ENCODE assay signal across 8 mouse cellular contexts in the genomic region with DNA sequence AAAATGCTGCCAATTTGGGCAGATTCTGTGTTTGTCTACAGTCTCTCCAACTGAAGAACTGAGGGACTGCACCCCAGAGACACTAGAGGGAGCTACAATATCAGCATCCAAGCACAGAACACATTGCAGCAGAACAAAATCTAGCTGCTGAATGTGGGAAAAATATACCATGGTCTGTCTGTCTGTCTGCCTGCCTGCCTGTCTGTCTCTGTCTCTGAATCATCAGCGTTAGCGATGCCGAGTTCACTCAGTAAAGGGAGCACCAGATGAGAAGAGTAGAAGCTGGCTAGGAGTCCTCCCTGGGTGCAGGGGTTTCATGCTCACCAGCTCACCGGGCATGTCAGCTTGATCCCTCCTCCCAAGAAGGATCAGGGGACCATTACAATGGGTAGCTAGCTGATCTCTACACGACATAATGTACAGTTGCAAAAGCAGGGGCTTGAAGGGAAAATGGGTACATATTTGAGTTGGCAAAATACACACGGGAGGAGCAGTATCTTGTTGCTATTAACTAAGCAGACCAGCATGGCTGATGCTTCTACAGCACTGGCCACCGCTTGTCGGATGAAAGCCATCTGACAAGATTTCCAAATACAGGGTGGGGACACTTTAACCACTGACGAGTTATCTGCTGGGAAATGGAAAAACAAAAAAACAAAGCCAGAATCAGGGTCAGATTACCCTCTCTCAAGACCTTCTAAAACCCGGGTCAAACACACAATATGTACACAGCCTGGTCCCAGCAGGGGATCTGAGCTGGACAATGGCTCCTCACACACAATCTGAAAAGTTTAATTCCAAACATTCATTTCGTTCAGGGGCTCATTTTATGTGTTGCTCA. TPM values are rescaled to one million over a fixed set of nuclear protein-coding genes. Genes with fewer than 3 reads are reported as not detected.
DNase-seq lines count a peak whose midpoint lies in the region; TF ChIP-seq lines count a peak whose summit lies in the region.

No protein-coding gene starts in this region.

- H3ac ChIP-seq in myocyte (ENCODE audit: control insufficient read depth, insufficient read length) = no peak overlapping the region

- H3K4me3 ChIP-seq in thymus, adult 2 months (ENCODE audit: control insufficient read depth, insufficient read depth, low read length) = no peak overlapping the region
- H3K4me3 ChIP-seq in cortical plate, adult 2 months (ENCODE audit: insufficient read depth, low read length) = no peak overlapping the region
- no peak overlapping the region for H3K4me3 ChIP-seq in myocyte

- 66% methylated on average over 11 of the region's 11 CpGs for WGBS in thymus, adult 2 months

- TF ChIP-seq POLR2A in thymus, adult 2 months (IDR thresholded peaks at IDR 0.05; ENCODE audit: control insufficient read depth, extremely low read depth, insufficient read depth, low read length, poor library complexity) = no peak
- TF ChIP-seq POLR2A in cortical plate, adult 2 months (IDR thresholded peaks at IDR 0.05; ENCODE audit: extremely low read depth, insufficient read depth, low read length) = no peak
- no peak for TF ChIP-seq POLR2A in myocyte (IDR thresholded peaks at IDR 0.05; ENCODE audit: insufficient read length, low read depth)

- no peaks in the 10 kb centered on the region for H3K79me2 ChIP-seq in myocyte (ENCODE audit: control insufficient read depth, insufficient read depth)

- no peaks in the 10 kb centered on the region for H3K27me3 ChIP-seq in thymus, adult 2 months (ENCODE audit: control insufficient read depth, insufficient read depth, low read length)
- H3K27me3 ChIP-seq in myocyte (ENCODE audit: control insufficient read depth, insufficient read depth, insufficient read length) = no peaks in the 10 kb centered on the region

- peak; percentile 33 for DNase-seq in thymus, adult 2 months
- DNase-seq in thymus, adult 18-20 months = no peak
- DNase-seq in gastrocnemius, postnatal 25 days = peak; percentile 43
- peak; percentile 72 for DNase-seq in induced T-regulatory cell, adult 2 months (ENCODE audit: low read depth)
- peak; percentile 34 to 45 for DNase-seq in left cerebral cortex, adult 8-10 months (ENCODE audit: low spot score in 2 of 2)
- DNase-seq in thymus, postnatal 25 days = peak; percentile 44

- H3K4me1 ChIP-seq in thymus, adult 2 months (replicated peaks; ENCODE audit: control insufficient read depth, insufficient read depth, low read length) = no peaks in the 10 kb centered on the region
- peaks cover 3% of the 10 kb centered on the region; the same call in 1 of the 2 replicates for H3K4me1 ChIP-seq in cortical plate, adult 2 months (ENCODE audit: control insufficient read depth, insufficient read depth, low read length)

- no peak overlapping the region for H3K27ac ChIP-seq in thymus, adult 2 months (ENCODE audit: control insufficient read depth, insufficient read depth, low read length)
- no peak overlapping the region for H3K27ac ChIP-seq in cortical plate, adult 2 months (ENCODE audit: insufficient read depth, low read length)

- no peaks in the 10 kb centered on the region for H3K36me3 ChIP-seq in thymus, adult 2 months (ENCODE audit: control insufficient read depth, insufficient read depth, low read length)
- H3K36me3 ChIP-seq in myocyte (ENCODE audit: control insufficient read depth, insufficient read depth) = no peaks in the 10 kb centered on the region

- TF ChIP-seq CTCF in thymus, adult 2 months (IDR thresholded peaks at IDR 0.05; ENCODE audit: borderline replicate concordance, control insufficient read depth, extremely low read depth, insufficient read depth, low read length, poor library complexity) = no peak
- TF ChIP-seq CTCF in cortical plate, adult 2 months (IDR thresholded peaks at IDR 0.05; ENCODE audit: extremely low read depth, insufficient read depth, low read length) = peak; percentile 89

- peak overlapping the region; percentile 51 for H3K4me2 ChIP-seq in myocyte (ENCODE audit: low read depth)

TF ChIP-seq in myocyte, 11 proteins besides CTCF, POLR2A, EP300 and RAD21:
- no peak for TF ChIP-seq E2F4 (IDR thresholded peaks at IDR 0.05; ENCODE audit: insufficient read depth)
- TF ChIP-seq MAX (IDR thresholded peaks at IDR 0.05; ENCODE audit: low read depth) = no peak
- no peak for TF ChIP-seq USF1 (IDR thresholded peaks at IDR 0.05; ENCODE audit: low read depth)
- TF ChIP-seq TCF12 (IDR thresholded peaks at IDR 0.05; ENCODE audit: insufficient read depth, poor library complexity, severe bottlenecking) = no peak
- TF ChIP-seq REST (IDR thresholded peaks at IDR 0.05; ENCODE audit: insufficient read depth, insufficient read length) = no peak
- TF ChIP-seq MYOG (IDR thresholded peaks at IDR 0.05; ENCODE audit: control insufficient read depth in 1 of 3, insufficient read depth in 1 of 3, insufficient read length in 2 of 3, low read depth in 2 of 3) = no peak
- no peak for TF ChIP-seq POLR2AphosphoS2 (IDR thresholded peaks at IDR 0.05; ENCODE audit: insufficient read length, low read depth)
- TF ChIP-seq TCF3 (IDR thresholded peaks at IDR 0.05; ENCODE audit: insufficient read length, low read depth) = no peak
- TF ChIP-seq MYOD1 (IDR thresholded peaks at IDR 0.05; ENCODE audit: control insufficient read depth in 1 of 3, insufficient read length in 2 of 3, low read depth in 2 of 3) = no peak
- TF ChIP-seq SRF (IDR thresholded peaks at IDR 0.05; ENCODE audit: control insufficient read depth, insufficient read length, low read depth) = no peak
- no peak for TF ChIP-seq CEBPB (IDR thresholded peaks at IDR 0.05; ENCODE audit: insufficient read depth, poor library complexity, severe bottlenecking)

RNA-seq across cellular contexts. Expression of a gene that starts 48.4 kb away (rescaled TPM):
- 120 and 146 TPM in 2 replicates for polyA plus RNA-seq in thymus, adult 2 months (2012; rRNA removed)
- polyA plus RNA-seq in cortical plate, adult 2 months (2012; rRNA removed) = 452 and 461 TPM in 2 replicates
- total RNA-seq in gastrocnemius, postnatal 25 days (2021) = 100 to 1,000 TPM; 112 to 139 TPM
- 100 to 1,000 TPM; 336 to 345 (median 339) TPM for total RNA-seq in left cerebral cortex, adult 8-10 months (2022)
- polyA plus RNA-seq in myocyte (2012; fragmentation: generic; extraction: Trizol) = 135 TPM

Comparison
In these comparisons a context has a peak if more than half of its experiments do, and no peak if none do; other contexts are left out.
1. DNase-seq: peak in thymus, adult 2 months (single experiment), gastrocnemius, postnatal 25 days (single experiment), induced T-regulatory cell, adult 2 months (single experiment), left cerebral cortex, adult 8-10 months (2 of 2) and thymus, postnatal 25 days (single experiment); none in thymus, adult 18-20 months (0 of 2).